Mouse (Mus musculus) gonadal fat pad, adult 2 months (tissue): ENCODE measurements around the gene Slc30a4. TPM values are rescaled to one million over a fixed set of nuclear protein-coding genes. Genes with fewer than 3 reads are reported as not detected.

Source experiments
- DNase-seq: peaks from one replicate; pipeline ENCODE4 v3.0.0-alpha.2; 2012; ENCODE audit warnings: low read depth
- polyA plus RNA-seq: library from polyadenylated mRNA; depleted of rRNA; stranded (reverse); fragments of >200 nt; gene quantifications from 2 replicates; pipeline ENCODE4 v1.2.3, GENCODE M21; 2012; rRNA removed

Slc30a4 gene
- polyA plus RNA-seq, 1 experiment = 13.2 TPM

DNA sequence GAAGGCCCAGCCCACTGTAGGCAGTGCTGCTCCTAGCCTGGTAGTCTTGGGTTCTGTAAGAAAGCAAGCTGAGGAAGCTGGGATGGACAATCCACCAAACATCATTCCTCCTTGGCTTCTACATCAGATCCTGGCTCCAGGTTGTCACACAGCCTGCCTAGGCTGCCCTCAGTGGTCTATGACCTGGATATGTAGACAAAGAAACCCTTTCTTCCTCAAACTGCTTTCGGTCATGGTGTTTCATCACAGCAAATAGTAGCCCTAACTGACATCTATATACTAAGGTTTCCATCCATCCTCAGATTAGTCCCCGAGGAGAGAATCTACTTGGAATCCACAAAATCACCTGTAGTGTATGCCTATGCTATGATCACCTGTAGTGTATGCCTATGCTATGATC is 27.3 kb downstream of the Slc30a4 start:
- no peak for DNase-seq

DNA sequence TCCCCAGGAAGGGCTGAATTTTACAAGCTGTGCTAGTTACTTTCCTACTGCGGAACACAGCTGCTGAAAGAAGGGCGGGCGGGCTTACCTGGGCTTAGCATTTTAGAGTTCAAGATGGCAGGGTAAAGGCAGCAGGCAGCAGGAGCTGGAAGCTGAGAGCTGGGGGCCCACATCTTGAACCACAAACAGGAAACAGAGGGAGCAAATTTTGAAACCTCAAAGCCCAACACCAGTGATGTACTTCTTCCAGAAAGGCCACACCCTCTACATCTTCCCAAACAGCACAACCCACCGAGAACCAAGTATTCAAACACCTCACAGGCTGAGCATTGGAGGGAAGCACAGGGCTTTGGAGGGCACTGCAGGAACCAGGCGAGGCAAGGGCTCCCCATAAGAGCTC is 29.6 kb downstream of the Slc30a4 start:
- no peak for DNase-seq

DNA sequence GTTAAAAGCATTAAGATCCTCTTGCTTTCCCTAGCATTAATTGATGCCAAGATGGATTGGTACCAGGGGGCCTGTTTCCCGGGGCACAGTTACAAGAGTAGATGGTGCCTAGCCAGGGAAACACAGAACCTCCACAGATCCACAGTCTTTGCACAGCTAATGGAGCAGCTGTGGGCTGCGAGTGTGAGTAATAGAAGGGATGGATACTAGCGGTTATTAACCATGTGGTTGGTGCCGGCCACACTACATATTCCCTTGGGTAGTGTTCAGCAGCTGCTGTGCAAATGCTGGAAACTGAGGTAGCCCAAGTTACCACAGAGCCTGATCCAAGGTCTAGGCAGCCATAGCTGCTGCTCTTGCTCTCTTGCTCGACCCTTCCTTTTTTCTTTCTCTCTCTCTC is 30.7 kb downstream of the Slc30a4 start:
- DNase-seq = no peak

- no peak for DNase-seq
Measured at GRCm38 (mm10) chr2:122667856-122668255, 34.6 kb downstream of the Slc30a4 start.

DNA sequence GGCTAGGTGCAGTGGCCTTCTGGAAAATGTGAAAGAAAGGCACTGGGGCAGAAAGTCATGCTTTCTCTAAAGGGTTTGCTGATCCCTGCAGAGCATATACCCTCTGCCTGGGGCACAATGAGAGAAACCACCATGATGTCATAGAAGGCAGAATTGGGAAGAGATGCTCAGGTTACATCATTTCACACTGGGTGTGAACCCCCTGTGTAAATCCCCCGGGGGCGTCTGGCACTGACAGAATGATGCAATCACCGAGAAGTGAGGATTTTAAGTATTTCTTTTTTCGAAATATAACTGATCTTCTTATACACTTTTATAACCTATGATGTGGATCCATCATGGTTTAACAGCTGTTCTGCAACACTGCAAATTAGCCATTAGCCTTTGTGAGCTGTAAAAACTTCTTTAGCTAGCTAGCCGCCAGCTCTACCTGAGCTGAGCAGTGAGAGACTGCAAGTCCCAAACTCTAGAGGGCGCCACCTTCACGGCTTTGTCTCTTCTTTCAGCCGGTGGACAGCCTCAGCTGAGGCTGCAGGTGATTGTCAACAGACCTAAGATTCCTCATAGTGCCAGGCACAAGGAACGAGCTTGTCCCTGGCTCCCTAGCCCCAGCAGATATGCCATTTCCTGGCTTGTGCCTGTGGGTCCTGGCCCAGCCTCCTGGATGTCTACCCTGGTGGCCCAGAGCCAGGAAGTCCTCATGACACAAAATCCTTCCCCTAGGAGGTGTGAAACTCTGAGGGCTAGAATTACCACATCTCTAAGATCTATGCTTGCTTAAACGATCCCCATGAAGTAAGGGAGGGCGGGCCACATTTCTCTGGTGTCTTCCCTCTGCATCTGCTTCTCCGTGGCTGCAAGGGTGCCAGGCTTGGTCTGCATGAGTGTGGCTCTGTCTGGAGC is 36.2 kb downstream of the Slc30a4 start:
- no peak for DNase-seq

GRCm38 (mm10) chr2:122665253-122665972 is 37.0 kb downstream of the Slc30a4 start:
- no peak for DNase-seq

GRCm38 (mm10) chr2:122659825-122660224 is 42.6 kb downstream of the Slc30a4 start:
- DNase-seq = no peak

DNA sequence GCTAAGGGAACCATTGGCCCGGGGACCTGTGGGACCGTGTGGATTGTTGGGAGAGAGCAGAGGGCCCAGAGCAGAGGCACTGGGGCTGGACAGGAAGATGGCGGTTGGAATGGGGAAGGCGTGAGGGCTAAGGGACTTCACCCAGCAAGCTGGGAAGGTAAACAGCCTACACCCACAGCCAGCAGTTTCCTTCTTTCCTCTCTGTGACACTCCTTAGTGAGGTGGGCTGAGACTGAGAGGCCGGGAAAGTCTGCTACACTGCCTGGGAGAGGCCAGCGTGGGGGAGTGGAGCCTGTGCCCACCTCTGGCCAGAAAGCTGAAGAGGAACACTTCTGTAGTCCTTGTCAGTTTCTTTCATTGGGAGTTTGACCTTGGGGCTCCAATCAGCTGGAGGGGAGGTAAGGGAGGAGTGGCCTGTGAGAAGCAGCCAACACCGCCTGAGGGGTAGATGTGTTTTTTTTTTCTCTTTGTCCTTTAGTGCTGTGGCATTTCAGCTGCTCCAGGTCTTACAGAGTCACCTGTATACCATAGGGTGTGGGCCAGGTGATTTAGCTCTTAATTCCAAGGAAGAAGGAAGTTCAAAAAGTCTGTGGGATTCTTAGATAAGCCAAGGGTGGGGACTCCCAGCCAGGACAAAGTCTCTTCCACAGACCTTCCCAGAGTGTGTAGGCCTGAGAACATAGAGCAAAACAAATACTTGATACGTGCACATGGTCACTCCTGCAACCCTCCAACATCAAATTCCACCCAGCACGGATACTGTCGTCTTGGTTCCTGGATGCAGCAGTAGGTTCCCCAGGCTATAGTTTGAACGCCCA is 44.5 kb downstream of the Slc30a4 start:
- DNase-seq = no peak

DNA sequence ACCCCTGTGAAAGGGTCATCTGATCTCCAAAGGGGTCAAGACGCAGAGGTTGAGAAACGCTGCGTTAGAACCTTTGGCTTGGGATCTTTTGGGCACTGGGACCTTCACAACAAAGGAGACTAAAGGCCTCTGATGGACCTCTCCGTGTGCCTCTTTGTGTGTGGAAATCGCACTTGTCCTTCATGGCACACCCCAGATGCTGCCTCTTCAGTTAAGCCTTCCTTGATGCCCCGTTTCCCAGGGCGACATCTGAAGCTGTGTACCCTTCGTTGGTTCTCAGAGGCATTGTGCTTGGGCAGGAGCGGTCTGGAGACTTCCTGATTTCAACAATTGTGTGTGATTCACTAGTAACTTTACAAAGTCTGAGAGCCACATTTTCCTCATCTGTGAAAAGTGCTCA is 45.7 kb downstream of the Slc30a4 start:
- DNase-seq = no peak

- DNase-seq = no peak
Measured at GRCm38 (mm10) chr2:122656052-122656451, 46.4 kb downstream of the Slc30a4 start.

DNA sequence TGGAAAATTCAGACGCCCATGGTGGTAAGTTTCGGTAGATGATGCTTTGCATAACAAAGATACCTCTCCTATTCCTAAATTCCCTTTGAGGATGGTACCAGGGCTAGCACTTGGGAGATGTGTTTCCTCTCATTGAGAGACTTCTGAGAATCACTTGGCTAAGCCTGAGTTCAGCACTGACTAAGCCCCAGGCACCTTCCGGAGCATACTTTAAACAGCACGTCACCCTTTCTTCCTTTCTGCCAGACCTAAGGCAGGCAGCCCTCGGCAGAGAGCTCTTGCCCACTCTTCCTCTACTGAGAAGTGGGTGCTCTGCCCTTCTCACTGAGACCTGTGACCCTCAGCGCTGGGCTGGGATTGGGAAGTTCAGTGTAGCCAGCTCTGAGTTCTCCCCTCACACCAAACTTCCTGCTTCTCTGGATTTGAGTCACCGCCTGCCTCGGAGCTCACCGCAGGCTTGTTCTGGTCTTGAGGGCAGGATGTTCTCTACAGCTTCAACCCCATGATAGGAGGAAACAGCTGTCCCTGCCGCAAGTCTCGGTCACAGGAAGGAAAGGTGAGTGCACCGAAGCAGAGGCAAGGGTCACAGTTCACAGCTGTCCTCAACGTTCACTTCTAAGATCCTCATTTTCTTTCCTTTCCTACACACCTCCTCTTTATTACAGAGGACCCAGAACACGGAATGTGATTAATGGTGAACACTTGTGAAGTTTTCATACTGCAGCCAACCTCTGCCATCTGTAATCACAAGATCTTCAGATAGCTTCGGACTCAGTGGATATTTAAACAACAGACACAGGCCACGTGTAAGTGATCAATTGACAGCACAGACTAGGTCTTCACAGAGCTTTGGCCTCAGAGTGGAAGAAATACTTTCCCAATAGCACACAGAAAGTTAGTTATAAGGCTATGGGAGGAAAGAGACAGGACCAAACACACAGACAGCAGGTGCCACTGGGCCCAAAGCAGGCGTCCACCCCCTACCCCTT is 50.1 kb downstream of the Slc30a4 start:
- no peak for DNase-seq

- no peak for DNase-seq
Measured at GRCm38 (mm10) chr2:122638673-122639072, 63.8 kb downstream of the Slc30a4 start.

GRCm38 (mm10) chr2:122638029-122638428 is 64.4 kb downstream of the Slc30a4 start:
- DNase-seq = no peak

DNA sequence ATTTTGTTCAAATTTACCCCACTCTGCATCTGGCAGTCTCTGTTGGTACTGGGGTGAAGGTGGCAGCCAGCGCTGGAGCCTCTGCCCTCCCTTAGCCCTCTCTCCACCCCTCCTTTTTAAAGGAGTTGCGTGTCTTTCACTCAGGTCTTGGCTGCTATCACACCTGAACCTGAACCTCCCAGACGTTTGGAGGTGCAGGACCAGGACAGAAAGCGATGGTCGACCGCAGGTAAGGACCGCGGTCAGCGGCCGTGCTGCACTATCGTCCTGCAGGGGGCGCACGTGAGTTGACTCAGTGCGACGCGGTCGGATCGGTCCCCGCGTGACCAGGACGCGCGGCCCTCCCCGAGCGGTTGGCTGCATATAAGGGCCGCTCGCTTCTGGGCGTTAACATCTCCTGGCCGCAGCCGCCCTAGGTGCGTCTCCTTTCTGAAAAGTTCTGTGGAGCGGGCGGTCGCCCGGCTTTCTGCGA is 64.9 kb downstream of the Slc30a4 start:
- no peak for DNase-seq

DNA sequence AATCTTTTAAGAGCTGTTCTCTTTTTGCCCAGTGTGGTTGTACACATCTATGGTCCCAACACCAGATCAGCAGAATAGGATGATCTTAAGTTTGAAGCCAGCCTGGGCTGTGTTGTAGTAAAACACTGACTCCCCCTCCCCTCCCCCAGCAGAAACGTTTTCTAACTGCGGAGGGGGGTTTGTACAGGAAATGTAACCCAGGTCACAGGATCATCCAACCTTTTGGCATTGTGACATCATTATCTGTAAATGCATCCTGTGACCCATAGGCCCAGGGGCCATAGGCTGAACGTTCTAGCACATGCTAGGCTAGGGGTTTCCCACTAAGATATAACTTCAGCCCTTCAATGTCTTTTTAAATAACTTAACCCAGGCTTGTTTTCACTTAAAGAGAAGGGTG is 65.8 kb downstream of the Slc30a4 start, which contains the start of gene AA467197:
Gene AA467197 (plus strand): TSS at position 301 of the 400 bp plus-strand sequence.
- DNase-seq = no peak

Other genes with a start within 250 kb of the Slc30a4 start
- gene Gm14085, start 217.7 kb downstream of the Slc30a4 start, polyA plus RNA-seq = 0.03 and 0.62 TPM in 2 replicates
- gene Gatm, start 91.4 kb downstream of the Slc30a4 start, polyA plus RNA-seq = 8.6 and 17.4 TPM in 2 replicates
- gene AA467197, start 65.7 kb downstream of the Slc30a4 start, polyA plus RNA-seq = 0.62 and 1.0 TPM in 2 replicates
- gene Bloc1s6, start 35.8 kb upstream of the Slc30a4 start, polyA plus RNA-seq = 35.6 and 40.8 TPM in 2 replicates
- gene Sqor, start 62.6 kb upstream of the Slc30a4 start, polyA plus RNA-seq = 47.3 and 60.8 TPM in 2 replicates